Mouse (Mus musculus) G1E (cell line): ENCODE results near the gene Klf7.

ENCODE experiments used
- CTCF ChIP-seq: IDR thresholded peaks from 2 replicates; pipeline ENCODE4 v1.5.1; 2012; ENCODE audit warnings: low read depth, low read length, inconsistent platforms, mixed read lengths
- GATA1 ChIP-seq: IDR thresholded peaks from 2 replicates; pipeline ENCODE4 v1.6.1; 2012; ENCODE audit warnings: borderline replicate concordance, low read length, inconsistent platforms, mixed read lengths
- GATA2 ChIP-seq: IDR thresholded peaks from 2 replicates; pipeline ENCODE4 v1.6.1; 2012; ENCODE audit warnings: low read depth, low read length, inconsistent platforms, borderline replicate concordance
- POLR2AphosphoS5 ChIP-seq: IDR thresholded peaks from 2 replicates; pipeline ENCODE4 v1.6.1; 2012; ENCODE audit warnings: low read depth, low read length, inconsistent platforms; ENCODE audit not compliant: insufficient replicate concordance
- TAL1 ChIP-seq: conservative IDR thresholded peaks from 2 replicates; pipeline ENCODE4 v1.6.1; 2012; ENCODE audit warnings: low read depth, low read length, inconsistent platforms, mixed read lengths

DNA sequence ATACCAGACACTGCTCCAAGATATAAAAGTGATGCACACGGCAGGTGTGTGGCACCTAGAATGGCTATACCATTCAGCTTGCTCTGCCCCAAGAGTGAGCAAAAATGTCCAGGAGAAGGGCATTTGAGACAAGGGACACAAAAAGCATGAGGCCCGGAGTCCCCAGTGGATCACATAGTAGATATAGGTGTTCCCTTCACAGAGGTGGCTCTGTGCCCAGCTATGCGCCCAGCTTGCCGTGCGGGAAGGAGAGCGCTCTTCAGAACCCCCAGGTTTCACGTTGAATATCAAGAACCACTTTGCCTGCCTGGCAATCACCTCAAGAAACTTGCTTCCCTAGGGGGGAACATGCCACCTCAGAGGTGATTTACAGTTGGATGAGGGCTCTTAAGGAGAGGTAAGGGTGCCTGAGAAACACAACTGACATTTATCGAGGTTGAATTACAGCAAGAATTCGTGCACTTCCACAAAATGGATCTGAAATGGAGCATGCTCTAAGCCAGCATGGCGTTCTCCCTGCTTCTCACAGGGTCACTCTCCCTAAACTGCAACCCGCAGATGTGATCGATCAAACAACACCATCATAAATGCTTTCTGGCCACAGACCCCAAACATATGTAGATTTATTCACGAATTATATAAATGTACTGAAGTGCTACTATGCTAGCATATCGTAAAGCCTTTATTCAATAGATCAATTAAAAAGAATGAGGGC lies 75.8 kb downstream of the Klf7 start:
- no peak for TF ChIP-seq CTCF
- no peak for TF ChIP-seq TAL1
- no peak for TF ChIP-seq GATA1
- no peak for TF ChIP-seq POLR2AphosphoS5
- no peak for TF ChIP-seq GATA2
